Mouse (Mus musculus) C2C12 (cell line): ENCODE measurements at regions not wholly inside any gene's neighbourhood (a gene's known extent, or its start where the extent isn't known, plus 50 kb on each side); places are given as distances from the start of the nearest gene placed in this dataset.

Source experiments
- CEBPB ChIP-seq: IDR thresholded peaks from one replicate; pipeline ENCODE4 v1.6.1; 2011; ENCODE audit warnings: low read depth, mild to moderate bottlenecking, control low read depth, moderate library complexity
- CTCF ChIP-seq: IDR thresholded peaks from one replicate; pipeline ENCODE4 v1.5.1; 2011; ENCODE audit not compliant: control insufficient read depth, insufficient read depth, insufficient read length
- FOSL1 ChIP-seq: IDR thresholded peaks from one replicate; pipeline ENCODE4 v1.8.0; 2011; ENCODE audit warnings: mild to moderate bottlenecking, low read length; ENCODE audit not compliant: poor library complexity, insufficient read depth, severe bottlenecking
- MAX ChIP-seq: IDR thresholded peaks from one replicate; pipeline ENCODE4 v1.6.1; 2011; ENCODE audit warnings: mild to moderate bottlenecking, control low read depth
- MYOD1 ChIP-seq: IDR thresholded peaks from one replicate; pipeline ENCODE4 v1.6.1; 2011; ENCODE audit warnings: low read depth; ENCODE audit not compliant: control insufficient read depth, insufficient read length
- MYOG ChIP-seq: IDR thresholded peaks from one replicate; pipeline ENCODE4 v1.6.1; 2011; ENCODE audit not compliant: control insufficient read depth, insufficient read length; ENCODE audit errors: extremely low read depth
- USF1 ChIP-seq: IDR thresholded peaks from one replicate; pipeline ENCODE4 v1.6.1; 2011; ENCODE audit warnings: low read depth, mild to moderate bottlenecking, control low read depth, moderate library complexity

- no peak for TF ChIP-seq USF1
- no peak for TF ChIP-seq CTCF
- no peak for TF ChIP-seq FOSL1
- no peak for TF ChIP-seq MAX
- TF ChIP-seq CEBPB, result no peak
- no peak for TF ChIP-seq MYOD1
- no peak for TF ChIP-seq MYOG
These were observed 230.3 kb downstream of the Parp8 start for GRCm38 (mm10) chr13:116795041-116795440.
